Mouse (Mus musculus) leukemia stem cell, adult 10-12 weeks (primary cell): Measurements from ENCODE around the gene Wiz. TPM values are rescaled to one million over a fixed set of nuclear protein-coding genes. Genes with fewer than 3 reads are reported as not detected.

Experiments used
- polyA plus RNA-seq: library from polyadenylated mRNA; stranded (reverse); fragments of >175 nt; gene quantifications from 2 replicates; pipeline ENCODE4 v1.2.3, GENCODE M21; 2012; ENCODE audit warnings: low replicate concordance

The Wiz gene
- polyA plus RNA-seq, result 69.2 and 91.8 TPM in 2 replicates

GRCm38 (mm10) chr17:32389101-32389659 lies at the start of gene Wiz:
Wiz (minus strand) TSS chr17:32389439.

DNA sequence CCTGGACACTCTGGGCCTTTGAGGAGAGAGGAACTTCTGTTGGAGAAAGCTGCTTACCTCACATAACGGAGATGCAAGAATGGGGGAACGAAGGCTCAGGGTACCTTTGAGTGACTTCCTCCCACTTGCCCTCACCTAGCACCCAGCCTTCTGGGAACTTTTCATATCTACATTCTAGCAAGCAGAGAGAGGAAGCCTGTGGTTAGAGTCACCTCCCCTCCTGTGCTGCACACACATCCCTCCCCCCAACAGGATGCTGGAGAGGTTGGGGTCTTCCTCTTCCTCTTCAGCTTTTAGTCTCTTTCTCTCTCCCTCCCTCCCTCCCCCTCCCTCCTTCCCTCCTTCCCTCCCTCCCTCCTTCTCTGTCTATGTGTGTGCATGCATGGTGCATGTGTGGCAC lies 34.8 kb upstream of the Wiz start, which contains the start of gene Pglyrp2:
Pglyrp2 (minus strand) TSS at position 134 of the 400 bp plus-strand sequence.

DNA sequence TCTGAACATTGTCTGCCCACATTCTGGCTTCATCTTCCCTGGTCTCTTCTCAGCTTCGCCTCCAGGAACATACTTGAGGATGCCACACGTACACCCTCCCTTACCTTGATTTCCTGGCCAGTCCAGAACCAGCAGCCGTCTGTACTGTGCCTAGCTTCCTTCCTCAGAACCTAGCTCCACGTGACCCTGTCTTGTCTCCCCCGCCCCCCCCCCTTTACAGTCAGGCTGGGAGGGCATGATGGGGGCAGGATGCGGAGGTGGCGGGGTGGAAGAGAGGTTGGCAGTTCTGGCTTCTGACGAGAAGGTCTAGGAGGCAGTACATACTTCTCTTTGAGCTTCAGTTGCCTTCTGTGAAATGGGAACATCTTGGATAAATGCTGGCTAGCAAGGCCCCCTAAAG lies 14.2 kb upstream of the Wiz start, which contains the start of gene Rasal3:
Rasal3 (minus strand) TSS at position 167 of the 400 bp plus-strand sequence.

GRCm38 (mm10) chr17:32350382-32350983 lies 38.8 kb downstream of the Wiz start, which contains the start of gene Akap8l:
Akap8l (minus strand) TSS chr17:32350607.

DNA sequence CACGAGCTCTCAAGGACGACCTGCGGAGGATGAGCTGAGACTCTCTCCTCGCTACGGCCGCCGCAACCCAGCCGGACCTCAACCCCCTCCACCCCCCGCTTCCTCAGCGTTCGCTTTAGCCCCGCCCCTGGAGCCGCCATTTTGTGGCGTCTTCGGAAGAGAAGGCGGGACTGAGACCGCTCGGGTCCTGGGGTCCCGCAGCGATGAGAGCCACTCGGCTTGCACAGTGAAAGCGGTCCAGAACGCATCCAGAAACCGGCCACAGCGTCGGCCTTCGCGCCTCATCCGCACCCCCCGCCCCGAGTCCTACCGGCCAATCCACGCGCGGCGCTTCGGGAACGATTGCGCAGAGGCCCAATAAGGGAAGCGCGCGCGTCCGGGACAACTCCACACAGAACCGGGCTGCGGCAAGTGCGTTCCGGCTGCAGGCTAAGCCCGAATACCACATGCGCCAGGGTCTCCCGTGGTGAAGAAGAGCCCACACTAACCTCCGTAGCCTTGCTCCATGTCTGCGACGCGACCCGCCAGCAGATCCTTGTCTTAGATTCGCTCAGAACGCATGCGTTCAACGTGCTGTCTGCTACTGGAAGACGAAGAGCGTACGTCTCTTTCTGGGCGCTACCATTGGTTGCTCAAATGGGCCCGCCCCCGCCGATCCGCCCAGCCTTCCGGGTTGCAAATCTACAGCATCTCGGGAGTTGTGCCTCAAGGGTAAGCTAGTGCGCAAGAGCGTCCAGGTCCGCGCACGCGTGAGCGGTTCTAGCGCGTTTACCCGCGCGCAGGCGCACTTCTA lies 68.4 kb downstream of the Wiz start, which contains the start of gene Akap8:
Akap8 (minus strand) TSS at position 642 of the 793 bp plus-strand sequence.

Other genes starting within 250 kb of the Wiz start
- 1.0 and 1.5 TPM in 2 replicates for gene Notch3, start 222.6 kb downstream of the Wiz start, polyA plus RNA-seq
- gene Ephx3, start 199.9 kb downstream of the Wiz start, polyA plus RNA-seq, result 0.07 TPM in 1 of 2 replicates, not detected in the other
- 177 and 236 TPM in 2 replicates for gene Brd4, start 104.7 kb downstream of the Wiz start, polyA plus RNA-seq
- 250 and 496 TPM in 2 replicates for gene Akap8, start 68.2 kb downstream of the Wiz start, polyA plus RNA-seq
- 123 and 402 TPM in 2 replicates for gene Akap8l, start 38.8 kb downstream of the Wiz start, polyA plus RNA-seq
- gene Rasal3, start 14.1 kb upstream of the Wiz start, polyA plus RNA-seq, result 38.0 and 174 TPM in 2 replicates
- 4.6 and 7.9 TPM in 2 replicates for gene Pglyrp2, start 34.7 kb upstream of the Wiz start, polyA plus RNA-seq
- gene Cyp4f39, start 63.3 kb upstream of the Wiz start, polyA plus RNA-seq, result 0.38 TPM in 1 of 2 replicates, not detected in the other
- 0.41 and 0.71 TPM in 2 replicates for gene Cyp4f17, start 116.6 kb upstream of the Wiz start, polyA plus RNA-seq
- 1.7 and 3.5 TPM in 2 replicates for gene Cyp4f16, start 147.1 kb upstream of the Wiz start, polyA plus RNA-seq
- gene Cyp4f37, start 231.9 kb upstream of the Wiz start, polyA plus RNA-seq, result 0.15 and 0.42 TPM in 2 replicates